Mouse (Mus musculus) erythroblast, embryonic 14.5 days (primary cell): Measurements from ENCODE around the gene Rbp4.

ENCODE experiments used
- GATA1 ChIP-seq: IDR thresholded peaks from 2 replicates; pipeline ENCODE4 v1.6.1; 2012; ENCODE audit warnings: low read length, inconsistent platforms, mixed read lengths
- TAL1 ChIP-seq: IDR thresholded peaks from 3 replicates; pipeline ENCODE4 v1.6.1; 2012; ENCODE audit warnings: low read length, inconsistent platforms, mixed read lengths

- no peak for TF ChIP-seq GATA1
- no peak for TF ChIP-seq TAL1
Measured at GRCm38 (mm10) chr19:38133986-38134385, 8.9 kb upstream of the Rbp4 start.
